Mouse (Mus musculus): Measurements from ENCODE around the gene Stab1.

Stab1 gene

DNA sequence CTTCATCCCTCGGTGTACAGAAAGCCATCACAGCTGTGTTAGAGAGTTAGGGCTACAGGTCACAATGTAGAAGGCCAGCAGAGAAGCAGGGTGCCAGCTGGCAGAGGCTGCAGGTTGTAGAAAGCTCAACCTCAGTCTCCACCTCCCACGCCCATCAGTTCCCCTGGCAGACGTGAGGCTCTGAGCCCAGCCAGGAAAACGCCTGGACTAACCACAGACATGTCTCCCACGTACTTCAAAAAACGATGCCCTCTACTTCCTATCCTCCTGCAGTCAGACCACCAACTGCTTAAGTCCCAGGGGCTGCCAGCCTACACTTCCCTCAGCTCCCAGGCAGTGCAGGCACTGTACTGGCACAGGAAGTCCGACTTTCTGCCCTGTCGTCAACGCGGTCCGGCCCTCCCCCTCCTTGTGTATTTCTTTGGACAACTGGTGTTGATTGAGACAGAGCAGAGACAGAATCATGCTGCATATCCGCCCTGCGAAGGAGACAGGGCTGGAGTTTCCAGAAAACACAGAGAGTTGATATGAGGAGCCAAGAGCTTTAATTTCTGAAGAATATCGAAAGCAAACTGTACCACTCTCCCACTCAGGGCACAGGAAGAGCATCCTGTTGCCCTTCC is 26.6 kb upstream of the Stab1 start:
- CTCF ChIA-PET, result no interaction called here

DNA sequence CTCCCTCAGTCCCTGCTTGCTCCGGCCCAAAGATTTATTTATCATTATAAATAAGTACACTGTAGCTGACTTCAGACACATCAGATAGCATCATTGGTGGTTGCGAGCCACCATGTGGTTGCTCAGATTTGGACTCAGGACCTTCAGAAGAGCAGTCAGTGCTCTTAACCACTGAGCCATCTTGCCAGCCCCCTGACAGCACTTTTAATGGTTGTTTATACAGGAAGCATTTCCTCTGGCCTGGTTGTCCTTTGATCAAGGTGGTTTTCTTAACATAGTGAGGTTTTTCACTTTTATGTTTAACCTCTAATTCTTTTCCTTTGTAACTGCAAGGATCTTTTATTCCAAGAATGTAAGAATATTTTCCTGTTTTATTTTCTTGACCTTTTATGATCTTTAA is 26.0 kb upstream of the Stab1 start:
- CTCF ChIA-PET, result no interaction called here

DNA sequence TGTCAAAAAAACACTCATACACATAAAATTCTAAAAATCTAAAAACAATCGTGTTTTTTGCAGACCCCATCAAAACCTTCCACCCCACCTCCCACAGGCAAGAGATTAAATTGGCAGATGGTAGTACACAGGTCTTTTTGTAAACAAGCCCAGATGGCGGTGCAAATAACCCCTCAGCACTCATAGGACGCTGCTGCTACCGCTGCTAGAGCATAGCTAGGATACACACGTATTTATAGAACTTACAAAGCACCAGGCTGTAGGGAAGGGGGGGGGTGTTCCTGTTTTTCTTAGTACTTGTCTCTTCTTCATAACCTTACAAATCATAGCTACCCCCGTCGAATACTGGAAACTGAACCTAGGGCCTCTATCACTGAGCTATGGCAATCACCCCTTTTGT is 25.4 kb upstream of the Stab1 start:
- CTCF ChIA-PET, result interaction anchor here (0.7 kb wide), 1 partner anchor 144 kb away, joined by 3 read pairs; no protein-coding TSS in a partner anchor

DNA sequence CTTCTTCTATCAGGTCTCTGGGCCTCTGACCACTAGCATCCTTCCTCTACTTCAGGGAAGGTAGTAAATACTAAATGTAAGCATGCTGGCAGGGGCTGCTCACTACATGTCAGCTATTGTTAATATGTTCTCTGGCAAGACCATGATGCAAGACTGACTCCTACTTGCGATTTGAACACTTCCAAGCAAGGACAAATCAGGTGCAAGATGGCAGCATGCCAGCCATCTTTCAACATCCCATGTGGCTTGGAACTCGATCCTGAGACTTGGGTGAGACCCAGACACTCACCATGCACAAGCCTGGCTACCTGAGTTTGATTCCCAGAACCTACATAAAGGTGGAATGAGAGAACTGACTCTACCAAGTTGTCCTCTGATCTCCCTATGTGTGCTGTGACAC is 23.5 kb upstream of the Stab1 start:
- CTCF ChIA-PET, result no interaction called here

DNA sequence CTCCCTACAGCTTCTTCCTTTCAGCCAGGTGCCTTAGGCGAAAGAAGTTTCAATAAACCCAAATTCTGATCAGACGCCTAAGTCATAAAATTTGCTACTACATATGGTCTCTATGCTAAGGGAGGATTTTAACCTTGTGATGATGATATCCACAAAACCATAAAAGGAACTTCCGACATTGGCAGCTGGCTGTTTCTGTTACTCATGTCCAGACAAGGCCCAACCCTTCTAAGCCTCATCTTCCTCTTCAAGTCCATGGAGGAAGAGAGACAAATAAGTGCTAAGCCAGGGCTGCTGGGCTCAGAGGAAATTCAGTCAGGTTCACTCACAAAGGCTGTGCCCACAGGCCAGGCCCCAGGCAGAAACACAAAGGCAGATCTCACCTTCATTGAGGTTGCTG is 20.9 kb upstream of the Stab1 start:
- CTCF ChIA-PET, result no interaction called here

DNA sequence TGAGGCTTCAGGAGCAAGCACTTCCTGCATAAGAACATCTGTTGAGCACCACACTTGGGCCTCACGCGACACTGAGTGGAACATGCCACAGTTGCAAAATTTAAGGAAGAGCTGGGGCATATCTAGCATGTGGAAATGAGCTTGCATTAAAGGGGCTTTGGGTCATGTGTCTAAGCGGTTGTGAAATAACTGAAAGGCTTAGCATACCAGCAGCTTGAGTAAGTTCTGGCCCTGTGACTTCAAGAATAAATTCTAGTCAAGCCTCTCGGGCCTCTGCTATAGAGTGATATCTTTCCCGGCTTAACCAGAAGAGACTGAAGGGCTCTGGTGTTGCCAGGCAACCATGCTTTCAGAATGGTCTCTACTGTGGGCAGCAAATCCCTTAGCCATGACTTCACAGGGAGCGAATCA is 20.3 kb upstream of the Stab1 start:
- CTCF ChIA-PET, result no interaction called here

DNA sequence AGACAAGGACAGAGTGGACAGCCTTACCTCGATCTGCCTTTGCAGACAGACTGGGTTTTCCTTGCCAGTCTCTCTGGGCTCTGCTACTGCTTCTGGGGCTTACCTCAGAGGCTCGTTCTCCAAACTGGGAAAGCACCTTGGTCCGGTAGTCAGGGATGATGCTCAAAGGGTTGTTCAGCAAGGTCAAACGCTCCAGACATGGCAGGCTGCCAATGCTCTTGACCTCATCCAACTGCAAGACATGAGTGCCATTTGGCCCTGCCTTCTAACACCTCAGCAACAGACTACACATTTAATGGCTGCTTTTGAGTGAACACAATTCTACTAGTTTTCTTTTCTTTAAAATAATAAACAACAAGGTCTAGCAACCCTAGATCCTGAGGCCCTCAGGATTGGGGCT is 18.2 kb upstream of the Stab1 start:
- CTCF ChIA-PET, result interaction anchor here (0.6 kb wide), 1 partner anchor 617 kb away, joined by 3 read pairs; no protein-coding TSS in a partner anchor

DNA sequence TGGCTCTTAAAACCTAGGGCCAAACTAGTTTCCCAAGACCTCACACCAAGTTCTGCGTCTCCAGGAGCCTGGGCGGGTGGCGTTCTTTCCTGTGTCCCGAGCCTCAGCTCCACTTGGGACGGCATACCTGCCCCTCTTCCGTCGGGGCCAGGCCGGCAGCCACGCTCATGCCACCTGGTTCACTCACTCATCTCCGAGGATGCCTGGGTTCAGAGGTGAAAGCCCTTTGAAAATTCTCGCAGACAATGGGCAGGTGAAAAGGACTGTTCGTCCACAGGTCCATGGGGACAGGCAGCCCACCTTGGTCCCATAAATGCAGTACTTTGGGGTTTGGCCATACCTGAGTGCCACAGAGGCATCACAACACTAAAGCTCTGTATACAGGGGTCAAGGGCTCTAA is 15.8 kb upstream of the Stab1 start:
- CTCF ChIA-PET, result interaction anchor here (0.6 kb wide), 1 partner anchor 152 kb away, joined by 6 read pairs; no protein-coding TSS in a partner anchor

DNA sequence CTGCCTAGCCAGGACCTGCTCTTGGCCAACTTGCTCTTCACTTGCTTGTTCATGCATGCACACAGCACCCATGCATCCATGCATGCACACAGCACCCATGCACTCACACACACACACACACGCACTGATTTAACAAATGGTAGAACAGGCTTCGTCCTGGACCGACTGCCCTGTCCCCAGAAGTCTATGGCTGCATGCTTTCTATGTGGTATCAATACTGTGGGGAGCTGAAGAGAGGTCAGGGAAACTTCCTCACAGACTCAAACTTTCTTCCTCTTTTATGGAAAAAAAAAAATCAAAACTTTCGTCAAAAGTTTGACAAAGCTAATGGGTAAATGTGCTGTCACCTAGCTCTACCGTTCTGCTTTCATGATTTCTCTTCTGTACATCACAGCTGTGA is 15.1 kb upstream of the Stab1 start:
- CTCF ChIA-PET, result interaction anchor here (0.6 kb wide), 1 partner anchor 152 kb away, joined by 6 read pairs; no protein-coding TSS in a partner anchor

DNA sequence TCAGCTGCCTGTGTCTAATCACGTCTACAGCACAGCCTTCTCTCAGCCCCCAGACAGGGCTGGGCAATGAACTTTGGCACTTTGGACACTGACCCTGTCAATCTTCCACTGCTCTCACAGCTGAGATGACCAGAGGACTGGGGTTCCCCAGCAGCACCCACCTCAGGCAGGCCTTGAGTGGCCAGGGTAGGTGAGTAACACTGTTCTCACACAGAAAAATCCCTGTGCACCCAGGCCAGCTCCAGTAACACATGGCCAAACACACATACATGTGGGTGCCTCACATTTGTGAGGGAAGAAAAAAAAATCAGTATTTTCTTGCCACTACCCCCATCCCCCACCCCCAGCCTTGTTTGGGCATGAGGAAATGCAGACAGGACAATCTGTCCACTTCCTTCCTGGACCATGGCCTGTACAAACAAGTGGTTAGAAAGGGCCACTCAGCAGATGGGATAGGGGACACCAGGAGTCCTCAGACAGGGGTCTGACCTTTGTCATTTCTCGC is 14.4 kb upstream of the Stab1 start:
- CTCF ChIA-PET, result no interaction called here

DNA sequence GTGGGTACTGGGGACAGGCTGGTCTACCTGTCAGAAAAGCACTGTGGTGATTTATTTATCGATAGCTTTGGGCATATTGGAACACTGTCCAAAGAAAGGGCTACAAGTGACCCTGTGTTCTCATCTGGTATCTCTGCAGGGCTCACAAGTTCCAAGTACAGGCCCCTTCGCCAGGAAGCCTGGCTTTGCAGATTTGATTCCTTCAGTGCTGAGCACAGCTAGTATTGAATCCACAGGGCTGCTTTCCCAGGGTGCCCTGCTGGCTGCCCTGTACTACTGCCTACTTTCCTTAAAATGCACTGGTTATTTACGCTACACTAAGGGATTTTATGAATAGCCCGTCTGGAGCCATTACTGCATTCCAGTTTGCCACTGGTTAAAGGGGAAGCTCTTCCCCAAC is 13.1 kb upstream of the Stab1 start:
- CTCF ChIA-PET, result no interaction called here

DNA sequence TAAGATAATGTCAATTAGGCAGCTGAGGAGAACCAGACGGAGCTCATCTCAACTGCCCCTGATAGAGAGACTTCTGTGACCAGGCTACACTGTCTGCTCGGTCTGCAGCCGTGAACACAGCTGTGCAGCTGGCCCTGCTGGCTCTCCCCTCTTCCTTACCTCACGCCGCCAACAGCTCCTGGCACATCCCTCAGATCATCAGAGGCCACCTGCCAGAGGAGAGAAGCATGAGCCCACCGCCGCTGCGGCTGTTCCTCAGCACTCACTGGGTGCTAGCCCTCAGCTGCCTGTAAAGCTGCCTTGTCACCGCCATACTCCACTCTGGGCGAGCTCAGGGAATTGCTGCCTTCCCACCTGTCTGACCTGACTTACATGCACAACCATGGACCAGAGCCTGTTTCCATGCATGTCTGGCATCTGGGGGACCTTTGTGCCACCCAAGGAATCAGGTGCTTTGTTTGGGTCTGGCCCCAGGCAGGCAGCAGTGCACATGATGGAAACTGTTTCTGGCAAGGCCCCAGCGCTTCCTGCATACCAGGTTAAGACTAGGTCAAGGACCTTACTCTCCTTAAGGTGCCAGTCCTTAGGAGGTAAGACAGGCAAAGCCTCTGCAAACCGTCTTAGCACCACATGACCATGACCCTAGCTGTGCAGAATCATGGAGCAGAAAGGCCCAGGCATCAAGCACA is 11.4 kb upstream of the Stab1 start:
- CTCF ChIA-PET, result no interaction called here

DNA sequence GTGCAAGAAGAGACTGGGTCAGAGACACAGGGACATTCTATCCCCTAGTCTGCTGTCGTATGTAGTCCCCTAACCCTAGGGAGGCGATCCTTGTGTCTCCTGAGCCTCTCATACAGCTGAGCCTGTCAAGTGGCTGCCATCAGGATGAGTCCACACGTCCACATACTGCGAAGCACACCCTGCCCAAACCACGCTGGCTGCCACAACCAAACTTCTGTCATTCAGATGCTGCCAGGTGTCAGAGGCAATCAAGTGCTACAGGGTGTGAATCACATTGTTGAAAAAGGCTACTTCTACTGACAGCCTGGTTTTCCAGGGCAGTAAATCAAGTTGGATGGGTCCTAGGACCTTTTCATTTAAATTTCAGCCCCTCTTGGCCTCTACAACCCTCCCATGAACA is 9.3 kb upstream of the Stab1 start:
- CTCF ChIA-PET, result no interaction called here

DNA sequence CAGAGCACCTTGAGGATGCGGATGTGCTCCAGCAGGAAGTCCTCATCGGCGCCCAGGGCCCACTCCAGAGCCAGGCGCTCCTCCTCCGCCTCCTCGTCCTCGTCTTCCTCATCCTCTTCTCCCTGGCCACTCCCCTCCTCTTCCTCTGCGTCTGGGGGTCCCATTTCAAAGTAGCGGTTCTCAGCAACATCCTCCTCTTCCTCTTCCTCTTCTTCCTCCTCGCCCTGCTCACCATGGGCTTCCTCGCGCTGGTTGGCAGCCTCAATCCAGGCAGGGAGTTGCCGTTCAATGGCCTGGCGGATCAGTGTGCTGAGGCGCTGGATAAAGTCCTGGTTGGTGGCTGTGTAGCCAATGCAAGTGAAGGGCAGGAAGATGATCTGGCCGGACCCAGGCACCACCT is 8.8 kb upstream of the Stab1 start:
- CTCF ChIA-PET, result no interaction called here

DNA sequence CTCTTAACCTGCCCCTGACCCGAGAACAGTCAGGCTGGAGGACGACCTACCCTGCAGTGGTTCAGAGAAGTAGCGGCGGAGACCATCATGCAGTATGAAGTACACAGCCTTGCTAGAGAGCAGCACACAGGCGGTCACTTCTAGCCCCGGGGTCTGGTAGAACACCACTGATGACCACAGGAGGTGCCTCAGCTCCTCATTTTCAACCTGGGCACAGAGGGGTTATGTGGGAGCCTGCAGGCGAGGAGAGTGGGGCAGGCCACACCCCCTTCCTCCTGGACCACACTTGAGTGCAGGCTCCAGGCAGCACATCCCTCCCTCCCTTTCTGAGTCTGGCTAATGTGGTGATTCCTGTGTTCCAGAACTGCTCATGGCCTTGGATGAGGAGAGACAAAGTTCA is 5.1 kb upstream of the Stab1 start:
- CTCF ChIA-PET, result no interaction called here

DNA sequence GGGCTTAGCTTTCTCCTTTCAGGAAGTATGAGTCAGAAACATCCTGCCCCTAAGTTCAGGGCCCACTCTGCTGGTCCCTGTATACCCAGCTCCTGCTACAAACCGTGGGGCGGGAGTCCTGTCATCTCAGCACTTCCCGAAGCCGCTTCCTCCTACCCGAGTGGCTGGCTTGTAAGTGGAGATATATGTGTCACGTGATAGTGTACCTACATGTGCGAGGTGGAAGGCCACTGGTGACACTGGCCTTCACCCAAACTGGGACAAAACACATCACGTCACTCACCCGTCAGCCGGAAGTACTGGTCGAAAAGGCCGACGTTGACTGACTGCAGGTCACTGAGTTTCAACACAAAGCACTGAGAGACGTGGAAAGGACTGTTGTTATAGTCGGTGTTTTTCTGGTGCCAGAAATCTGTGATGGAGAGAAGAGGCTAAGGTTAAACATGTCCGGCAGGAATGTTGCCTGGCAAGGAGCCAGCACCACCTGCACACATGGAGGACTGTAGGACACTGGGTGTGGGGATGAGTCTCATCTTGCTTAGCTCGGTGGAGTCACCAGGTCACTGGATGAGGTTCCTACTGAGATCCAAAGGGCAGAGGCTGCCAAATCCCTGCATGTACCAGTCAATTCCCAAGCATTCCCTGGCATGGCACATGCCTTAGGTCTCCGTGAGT is 4.5 kb upstream of the Stab1 start:
- CTCF ChIA-PET, result no interaction called here

DNA sequence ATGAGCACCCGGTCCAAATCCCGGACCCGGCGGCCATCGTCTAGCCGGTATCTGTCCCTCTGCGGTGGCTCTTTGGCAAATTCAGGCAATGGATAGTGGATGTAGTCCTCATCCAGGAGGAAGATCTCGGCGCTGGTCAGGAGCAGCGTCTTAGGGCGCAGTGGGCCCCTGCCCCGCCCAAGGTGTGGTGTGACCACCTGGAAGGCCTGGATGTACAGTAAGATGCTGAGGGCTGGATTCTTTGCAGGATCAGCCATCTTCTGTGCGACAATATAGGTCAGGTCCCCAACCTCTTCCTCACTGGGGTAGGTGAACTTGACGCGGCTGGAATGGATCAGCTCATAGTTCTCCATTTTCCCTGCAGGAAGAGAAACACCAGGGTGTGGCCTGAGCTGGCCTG is 3.4 kb upstream of the Stab1 start:
- CTCF ChIA-PET, result no interaction called here

DNA sequence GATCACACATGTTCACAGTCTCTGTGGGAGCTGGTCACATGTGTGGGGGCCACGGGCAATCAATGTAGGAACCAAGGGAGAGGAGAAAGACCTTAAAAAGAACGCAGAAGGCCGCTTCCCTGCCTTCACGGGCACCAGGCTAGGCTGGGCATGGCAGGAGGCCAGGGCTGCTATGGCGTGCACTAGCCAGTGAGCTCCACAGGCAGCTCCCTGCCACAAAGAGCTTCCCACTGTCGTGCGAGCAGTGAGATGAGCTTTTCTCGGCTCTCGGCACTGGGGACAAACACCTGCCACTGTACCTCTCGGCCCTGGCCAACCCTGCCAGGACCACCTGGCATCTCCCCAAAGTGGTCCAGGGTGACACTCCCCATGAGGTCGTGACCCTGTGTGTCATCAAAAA is 2.9 kb upstream of the Stab1 start:
- CTCF ChIA-PET, result no interaction called here

DNA sequence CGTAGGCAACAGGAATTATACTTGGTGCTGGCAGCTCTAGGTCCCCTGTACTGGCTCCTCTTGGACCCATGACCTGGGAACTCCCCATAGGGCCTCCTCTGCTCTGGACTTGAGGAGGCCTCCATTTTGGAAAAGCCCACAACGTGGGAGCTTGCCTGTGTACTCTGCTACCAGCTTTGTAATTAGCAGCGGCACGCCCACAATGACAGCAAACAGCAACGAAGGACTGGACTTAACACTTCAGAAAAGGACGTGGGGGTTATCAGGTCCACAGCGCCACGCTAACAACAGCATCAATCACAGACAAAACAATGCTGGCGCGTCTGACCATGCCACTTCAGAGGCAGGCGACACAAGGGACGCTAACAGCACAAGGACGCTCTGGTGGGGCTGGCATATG is 2.5 kb upstream of the Stab1 start:
- CTCF ChIA-PET, result no interaction called here

DNA sequence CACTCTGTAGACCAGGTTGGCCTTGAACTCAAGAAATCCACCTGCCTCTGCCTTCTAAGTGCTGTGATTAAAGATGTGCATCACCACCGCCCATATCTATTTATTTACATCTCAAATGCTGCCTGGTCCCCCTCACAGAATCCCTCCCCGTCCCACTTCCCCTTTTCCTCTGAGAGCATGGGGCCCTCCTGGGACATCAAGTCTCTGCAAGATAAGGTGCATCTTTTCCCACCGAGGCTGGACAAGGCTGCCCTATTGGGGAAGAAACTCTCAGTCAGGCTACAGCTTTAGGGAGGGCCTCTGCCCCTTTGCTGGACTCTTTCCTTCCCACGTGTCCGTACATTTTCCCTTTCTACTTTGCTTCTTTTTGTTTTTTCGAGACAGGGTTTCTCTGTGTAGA is 1.1 kb upstream of the Stab1 start:
- CTCF ChIA-PET, result no interaction called here

DNA sequence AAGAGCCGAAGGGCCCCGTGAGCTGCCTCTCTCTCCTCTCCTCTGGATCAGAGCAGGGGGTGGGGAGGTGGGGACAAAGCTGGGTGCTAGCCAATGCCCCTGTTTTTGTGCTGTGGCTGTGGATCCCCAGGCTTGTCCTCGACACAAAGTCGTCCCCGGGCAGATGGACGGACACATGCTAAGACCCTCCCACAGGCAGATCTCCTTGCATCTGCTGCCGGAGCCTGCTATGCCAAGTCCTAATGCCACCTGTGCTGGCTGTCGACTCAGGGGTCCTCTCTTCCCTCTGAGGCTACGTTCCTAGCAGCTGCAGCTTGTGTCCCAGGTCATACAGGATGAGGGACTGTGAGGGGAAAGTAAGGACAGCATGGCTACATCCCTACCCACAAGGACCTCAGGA is 1.6 kb downstream of the Stab1 start:
- CTCF ChIA-PET, result no interaction called here

DNA sequence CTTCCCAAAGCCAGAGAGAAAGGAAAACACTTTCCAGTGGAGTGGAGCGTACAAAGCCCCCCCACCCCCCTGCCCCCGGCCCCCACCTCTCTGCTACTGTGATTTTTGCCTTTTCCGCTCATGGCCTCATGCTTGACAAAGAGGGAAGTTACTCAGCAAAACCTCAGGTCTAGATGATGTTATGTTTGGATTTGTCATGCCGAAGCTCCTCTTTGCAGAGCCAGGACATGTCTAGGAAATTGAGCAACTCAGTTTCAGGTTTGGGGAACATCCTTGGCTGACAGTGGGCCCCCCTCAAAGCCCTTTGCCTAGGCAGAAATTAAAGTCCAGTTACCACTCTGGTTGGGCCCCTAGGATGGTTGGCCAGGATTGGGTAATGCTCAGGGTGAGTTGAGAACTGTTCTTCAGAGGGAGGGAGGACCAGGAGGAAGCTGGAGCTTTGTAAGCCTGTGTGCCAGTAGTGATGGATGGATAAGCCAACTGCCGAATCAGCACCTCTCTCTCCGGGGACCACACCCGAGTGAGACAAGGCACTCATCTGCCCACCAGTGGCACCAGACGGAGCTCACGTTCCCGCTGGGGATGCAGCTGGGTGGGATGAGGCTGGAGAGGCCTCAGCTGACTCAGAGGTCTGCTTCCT is 2.3 kb downstream of the Stab1 start:
- CTCF ChIA-PET, result no interaction called here

DNA sequence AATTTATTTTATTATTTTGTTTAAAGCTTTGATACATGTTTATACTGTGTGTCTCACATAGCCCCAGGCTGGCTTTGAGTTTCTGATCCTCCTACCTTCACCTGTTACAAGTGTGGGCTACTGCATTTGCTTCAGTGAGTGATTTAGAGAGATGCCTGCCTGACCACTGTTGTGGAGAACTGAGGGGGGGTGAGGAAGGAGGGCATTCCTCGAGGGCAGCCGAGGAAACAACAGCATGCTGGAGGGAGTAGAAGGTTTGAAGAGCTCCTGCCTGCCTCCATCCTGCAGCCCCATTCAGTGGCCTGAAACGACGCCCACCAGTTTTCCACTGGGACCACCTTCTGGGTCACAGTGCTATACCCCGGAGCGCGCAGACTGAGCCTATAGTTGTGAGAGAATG is 3.0 kb downstream of the Stab1 start:
- CTCF ChIA-PET, result no interaction called here

Measured in spleen, embryonic (tissue).